Mouse (Mus musculus) stomach, embryonic 16.5 days (tissue): Measurements from ENCODE around the gene Pan2. TPM values are rescaled to one million over a fixed set of nuclear protein-coding genes. Genes with fewer than 3 reads are reported as not detected.

Experiments used
- ATAC-seq: fragments of 200-750 bp; cut with Nextera tagmentation; 2 replicates; pipeline ENCODE4 v1.8.0; 2017; ENCODE audit warnings: moderate number of reproducible peaks, moderate TSS enrichment; ENCODE audit not compliant: insufficient read depth, low FRiP score
- H3K27ac ChIP-seq: fragments of 300-500 bp; sonication (generic); 2 replicates; pipeline ENCODE4 v1.5.1; 2014; ENCODE audit warnings: low read length
- H3K27me3 ChIP-seq: fragments of 300-500 bp; sonication (generic); 2 replicates; pipeline ENCODE4 v1.6.1; 2014; ENCODE audit warnings: low read length, control low read depth, mixed read lengths; ENCODE audit not compliant: control insufficient read depth, insufficient read depth
- H3K36me3 ChIP-seq: fragments of 300-500 bp; sonication (generic); 2 replicates; pipeline ENCODE4 v1.6.1; 2014; ENCODE audit warnings: low read length; ENCODE audit not compliant: control insufficient read depth, insufficient read depth
- H3K4me1 ChIP-seq: fragments of 300-500 bp; sonication (generic); 2 replicates; pipeline ENCODE4 v1.6.1; 2014; ENCODE audit warnings: low read length, control low read depth, mixed read lengths; ENCODE audit not compliant: control insufficient read depth, insufficient read depth
- H3K4me2 ChIP-seq: fragments of 300-500 bp; sonication (generic); 2 replicates; pipeline ENCODE4 v1.6.1; 2014; ENCODE audit warnings: low read depth, low read length, mixed read lengths
- H3K4me3 ChIP-seq: fragments of 300-500 bp; sonication (generic); replicated peaks from 2 replicates; pipeline ENCODE4 v1.5.1; 2014; ENCODE audit warnings: mild to moderate bottlenecking, low read length
- H3K9ac ChIP-seq: fragments of 300-500 bp; sonication (generic); 2 replicates; pipeline ENCODE4 v1.6.1; 2014; ENCODE audit warnings: low read length
- H3K9me3 ChIP-seq: fragments of 300-500 bp; sonication (generic); replicated peaks from 2 replicates; pipeline ENCODE4 v1.6.1; 2016; ENCODE audit warnings: low read length, control low read depth; ENCODE audit not compliant: control insufficient read depth
- WGBS: fragments of 180-500 bp; shearing (Covaris S2); extraction: QIAGEN DNeasy Blood & Tissue Kit; methylation state at CpG from one replicate; pipeline ENCODE4 v1.1.7; 2014; 5-methylcytosine and 5-hydroxymethylcytosine counted together
- polyA plus RNA-seq: library from polyadenylated mRNA; unstranded; fragments of >200 nt; fragmentation: Nextera tagmentation; extraction: Ambion mirVana; gene quantifications from 2 replicates; pipeline ENCODE4 v1.2.1, GENCODE M21; 2015

Gene Pan2
- polyA plus RNA-seq, 1 experiment from 2014 or later: 29.0 TPM

GRCm38 (mm10) chr10:128298243-128298642, 4.9 kb upstream of the Pan2 start:
- Histone ChIP-seq H3K4me1 (0 out of 2 replicates have a peak, but pooled peaks cover 5% of the 10 kb centered on the region), H3K27ac (no peak overlapping the region)
- WGBS: 73% methylated on average over 6 of the region's 6 CpGs

GRCm38 (mm10) chr10:128298702-128299171, 4.4 kb upstream of the Pan2 start, which contains the start of gene Il23a:
Il23a (minus strand) TSS chr10:128298752.
- Histone ChIP-seq H3K4me3 (no peak within 1 kb of the TSS), H3K4me1 (peaks cover 7% of the 10 kb centered on the region), H3K27me3 (no peaks in the 10 kb centered on the region), H3K27ac (no peak within 1 kb of the TSS), H3K9ac (no peak within 1 kb of the TSS), H3K36me3 (no peaks in the 10 kb centered on the region), H3K9me3 (no peaks in the 10 kb centered on the region), H3K4me2 (no peak within 1 kb of the TSS)
- 77% methylated on average over 11 of the region's 11 CpGs for WGBS
- ATAC-seq: no peak

More at GRCm38 (mm10) chr10:128298243-128298642, 4.9 kb upstream of the Pan2 start:
- Histone ChIP-seq H3K4me2 (no peak overlapping the region), H3K9me3 (no peaks in the 10 kb centered on the region), H3K36me3 (no peaks in the 10 kb centered on the region), H3K9ac (no peak overlapping the region), H3K27me3 (no peaks in the 10 kb centered on the region), H3K4me3 (no peak overlapping the region)
- ATAC-seq: no peak

DNA sequence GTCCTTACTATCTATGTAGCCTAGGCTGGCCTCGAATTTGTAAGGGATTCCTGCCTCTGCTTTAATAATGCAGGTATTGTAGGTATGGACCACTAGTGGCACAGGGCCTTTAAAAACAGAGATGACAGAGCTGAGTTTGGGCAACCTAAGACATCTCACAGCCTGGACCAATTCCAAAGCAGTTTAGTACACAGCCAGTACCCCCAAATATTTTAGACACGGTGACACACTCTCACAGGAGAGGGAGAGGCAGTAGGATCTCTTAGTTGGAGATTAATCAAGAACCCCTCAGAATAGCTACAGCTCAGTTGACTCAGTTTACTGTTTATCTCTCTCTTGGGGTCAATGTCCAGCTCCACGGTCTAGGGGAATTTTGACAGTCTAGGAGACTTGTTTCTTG, 778 bp upstream of the Pan2 start:
- Histone ChIP-seq H3K4me1 (peaks cover 15% of the 10 kb centered on the region), H3K9me3 (no peaks in the 10 kb centered on the region), H3K27me3 (no peaks in the 10 kb centered on the region), H3K9ac (peak overlapping the region; percentile 77), H3K4me3 (peak overlapping the region; percentile 56), H3K4me2 (peak overlapping the region; percentile 86), H3K27ac (peak overlapping the region; percentile 93), H3K36me3 (0 out of 2 replicates have a peak, but pooled peaks cover 3% of the 10 kb centered on the region)
- no peak for ATAC-seq
- 29% methylated on average over 3 of the region's 3 CpGs for WGBS

GRCm38 (mm10) chr10:128302785-128303125, 380 bp upstream of the Pan2 start:
- H3K4me2 ChIP-seq: peak overlapping the region; percentile 86
- H3K27me3 ChIP-seq: no peaks in the 10 kb centered on the region
- 0 out of 2 replicates have a peak, but pooled peaks have one; percentile 19 for ATAC-seq
- WGBS: 0% methylated on average over 9 of the region's 9 CpGs
- peak overlapping the region; percentile 93 for H3K27ac ChIP-seq
- H3K9ac ChIP-seq: peak overlapping the region; percentile 77
- H3K36me3 ChIP-seq: 0 out of 2 replicates have a peak, but pooled peaks cover 3% of the 10 kb centered on the region
- H3K4me1 ChIP-seq: peaks cover 15% of the 10 kb centered on the region
- peak overlapping the region; percentile 56 for H3K4me3 ChIP-seq
- no peaks in the 10 kb centered on the region for H3K9me3 ChIP-seq

DNA sequence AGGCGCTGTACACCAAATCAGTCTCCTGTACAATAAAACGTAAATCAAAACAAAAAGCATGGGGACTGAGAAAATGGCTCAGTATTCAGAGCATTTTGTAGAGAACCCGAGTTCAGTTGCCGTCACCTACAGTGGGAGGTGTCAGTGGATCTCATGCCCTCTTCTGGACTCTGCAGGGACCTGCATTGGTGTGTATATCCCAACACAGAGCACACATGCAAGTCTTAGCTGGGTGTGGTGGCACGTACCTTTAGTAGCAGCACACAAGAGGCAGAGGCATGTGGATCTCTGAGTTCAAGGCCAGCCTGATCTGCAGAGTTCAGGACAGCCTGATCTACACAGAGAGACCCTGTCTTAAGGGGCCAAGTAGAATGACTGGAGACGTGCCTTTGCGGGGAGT, 6.5 kb downstream of the Pan2 start:
- H3K36me3 ChIP-seq: peaks cover 23% of the 10 kb centered on the region
- 84% methylated on average over 7 of the region's 7 CpGs for WGBS
- no peak overlapping the region for H3K27ac ChIP-seq
- ATAC-seq: no peak
- H3K9me3 ChIP-seq: no peaks in the 10 kb centered on the region
- no peaks in the 10 kb centered on the region for H3K27me3 ChIP-seq
- no peak overlapping the region for H3K9ac ChIP-seq
- H3K4me2 ChIP-seq: no peak overlapping the region
- 0 out of 2 replicates have a peak, but pooled peaks cover 3% of the 10 kb centered on the region for H3K4me1 ChIP-seq
- H3K4me3 ChIP-seq: no peak overlapping the region

GRCm38 (mm10) chr10:128310177-128310576, 7.0 kb downstream of the Pan2 start:
- no peak overlapping the region for H3K9ac ChIP-seq
- H3K4me3 ChIP-seq: no peak overlapping the region
- H3K4me2 ChIP-seq: no peak overlapping the region
- peak; percentile 45; the same call in 1 of the 2 replicates for ATAC-seq
- H3K4me1 ChIP-seq: 0 out of 2 replicates have a peak, but pooled peaks cover 3% of the 10 kb centered on the region
- H3K27ac ChIP-seq: no peak overlapping the region
- no peaks in the 10 kb centered on the region for H3K27me3 ChIP-seq
- no peaks in the 10 kb centered on the region for H3K9me3 ChIP-seq
- WGBS: 57% methylated on average over 11 of the region's 11 CpGs
- H3K36me3 ChIP-seq: peaks cover 23% of the 10 kb centered on the region

DNA sequence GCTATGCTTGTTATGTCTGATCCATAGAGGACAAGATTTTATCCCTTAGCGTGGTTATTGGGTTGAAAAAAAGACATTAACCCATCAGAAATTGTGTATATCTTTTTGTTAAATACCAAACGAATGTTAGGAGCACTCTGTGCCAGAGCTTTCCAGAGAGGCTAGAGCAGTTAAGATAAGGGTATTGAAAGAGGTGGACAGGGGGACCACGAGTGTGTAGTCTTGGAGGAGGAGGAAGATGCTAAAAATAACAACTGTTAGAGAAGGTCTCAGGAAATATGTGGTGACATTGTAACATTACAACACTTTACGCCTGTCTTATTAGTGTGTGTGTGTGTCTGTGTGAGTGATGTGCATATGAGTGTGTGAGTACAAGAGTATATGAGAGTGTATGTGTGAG, 7.8 kb downstream of the Pan2 start:
- H3K4me1 ChIP-seq: 0 out of 2 replicates have a peak, but pooled peaks cover 3% of the 10 kb centered on the region
- no peaks in the 10 kb centered on the region for H3K27me3 ChIP-seq
- ATAC-seq: no peak
- peaks cover 29% of the 10 kb centered on the region for H3K36me3 ChIP-seq
- WGBS: 69% methylated on average over 4 of the region's 4 CpGs
- no peak overlapping the region for H3K4me3 ChIP-seq
- no peak overlapping the region for H3K4me2 ChIP-seq
- H3K27ac ChIP-seq: no peak overlapping the region
- H3K9me3 ChIP-seq: no peaks in the 10 kb centered on the region
- no peak overlapping the region for H3K9ac ChIP-seq

DNA sequence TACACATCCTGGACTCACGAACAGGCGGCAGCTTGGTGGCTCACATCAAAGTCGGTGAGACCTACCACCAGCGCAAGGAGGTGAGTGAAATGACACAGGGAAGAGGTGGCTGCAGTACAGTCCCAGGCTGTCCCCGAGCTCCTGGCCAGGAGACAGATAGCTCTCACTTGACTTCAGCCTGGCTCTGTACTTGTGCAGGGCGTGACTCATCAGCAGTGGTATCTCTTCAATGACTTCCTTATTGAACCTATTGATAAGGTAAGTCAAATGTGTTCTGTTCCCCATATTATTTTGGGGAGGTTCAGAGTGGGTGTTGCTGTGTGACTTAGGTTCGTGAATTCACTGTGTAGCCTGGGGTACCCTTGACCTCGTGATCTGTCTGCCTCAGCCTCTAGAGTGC, 12.4 kb downstream of the Pan2 start:
- no peaks in the 10 kb centered on the region for H3K9me3 ChIP-seq
- peaks cover 12% of the 10 kb centered on the region; the same call in 1 of the 2 replicates for H3K36me3 ChIP-seq
- no peak for ATAC-seq
- no peak overlapping the region for H3K9ac ChIP-seq
- H3K4me3 ChIP-seq: no peak overlapping the region
- H3K4me1 ChIP-seq: no peaks in the 10 kb centered on the region
- H3K27me3 ChIP-seq: no peaks in the 10 kb centered on the region
- no peak overlapping the region for H3K4me2 ChIP-seq
- no peak overlapping the region for H3K27ac ChIP-seq
- WGBS: 97% methylated on average over 8 of the region's 8 CpGs

GRCm38 (mm10) chr10:128321641-128322040, 18.5 kb downstream of the Pan2 start:
- Histone ChIP-seq H3K9ac (peak overlapping the region; percentile 57), H3K27me3 (no peaks in the 10 kb centered on the region), H3K4me1 (peaks cover 14% of the 10 kb centered on the region), H3K36me3 (peaks cover 12% of the 10 kb centered on the region), H3K27ac (peak overlapping the region; percentile 24; the same call in 1 of the 2 replicates), H3K9me3 (no peaks in the 10 kb centered on the region), H3K4me2 (peak overlapping the region; percentile 89), H3K4me3 (peak overlapping the region; percentile 90)
- 49% methylated on average over 12 of the region's 12 CpGs for WGBS
- ATAC-seq: no peak
